Mouse (Mus musculus): Measurements from ENCODE around the gene Kcnj11.

Gene Kcnj11

DNA sequence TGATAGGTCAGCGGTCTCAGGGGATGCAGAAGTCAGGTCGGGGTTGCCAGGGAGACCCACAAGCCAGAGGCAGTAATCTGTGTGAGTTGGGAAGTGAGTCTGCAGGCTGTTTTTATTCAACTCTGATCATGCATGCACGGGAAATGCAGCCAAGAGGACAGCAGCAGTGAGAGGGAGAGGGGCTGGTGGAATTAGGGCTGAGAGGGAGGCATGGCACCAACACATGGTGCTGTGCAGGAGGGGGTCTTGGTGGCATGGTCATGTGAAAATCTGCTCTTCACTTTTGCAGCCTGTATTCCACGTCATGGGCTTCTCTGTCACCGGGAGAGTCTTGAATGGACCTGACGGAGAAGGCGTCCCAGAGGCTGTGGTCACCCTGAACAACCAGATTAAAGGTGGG is 50.6 kb downstream of the Kcnj11 start:
- in situ Hi-C loops (cut with MboI, MseI), result no loop called here

DNA sequence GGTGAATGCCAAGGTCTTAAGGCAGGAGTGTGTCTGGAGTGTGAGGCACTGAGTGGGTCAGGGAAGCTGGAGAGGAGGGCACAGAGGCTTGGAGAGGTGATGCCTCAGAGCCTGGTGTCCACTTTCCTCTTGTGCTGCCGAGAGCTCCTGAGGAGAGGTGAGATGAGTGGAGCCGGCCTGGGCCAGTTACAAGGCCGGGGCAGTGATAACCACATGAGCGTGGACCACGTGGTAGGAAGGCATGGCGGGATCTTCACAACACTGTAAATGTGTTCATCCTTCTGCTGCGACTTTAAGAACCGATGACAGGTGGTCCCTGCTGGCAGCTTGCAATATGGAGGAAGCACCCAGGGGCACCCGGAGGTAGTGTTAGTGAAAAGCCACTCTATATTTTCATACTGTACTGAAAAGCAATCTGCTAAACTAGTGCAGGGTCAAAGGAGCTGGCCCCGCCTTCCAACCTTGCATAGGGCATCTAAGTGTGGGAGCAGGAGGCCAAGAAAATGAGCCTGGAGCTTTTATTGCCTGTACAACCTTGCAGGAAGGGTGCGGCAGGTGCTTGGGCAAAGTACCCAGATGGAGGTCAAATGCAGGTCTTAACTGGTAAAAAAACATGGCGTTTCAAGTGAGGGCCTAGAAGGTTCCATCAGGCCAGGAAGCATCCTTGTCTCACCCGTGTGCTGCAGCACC is 52.5 kb downstream of the Kcnj11 start:
- in situ Hi-C loops (cut with MboI, MseI), result no loop called here

DNA sequence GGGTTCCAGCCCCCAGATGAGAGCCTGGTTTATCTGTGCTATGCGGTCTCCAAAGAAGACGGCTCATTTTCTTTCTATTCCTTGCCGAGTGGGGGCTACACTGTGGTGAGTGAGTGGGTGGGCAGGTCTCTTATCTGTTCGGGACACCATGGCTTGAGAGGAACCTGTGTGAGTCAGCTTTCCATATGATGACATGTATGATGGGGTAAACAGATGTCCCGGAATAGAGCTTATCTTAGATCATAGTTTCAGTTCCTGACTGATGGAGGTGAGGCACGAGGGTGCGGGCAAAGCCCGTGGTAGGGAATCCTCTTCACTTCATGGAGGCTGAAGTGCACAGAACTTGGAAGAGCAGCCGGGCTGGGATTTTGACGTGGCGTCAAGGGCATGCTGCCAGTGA is 54.7 kb downstream of the Kcnj11 start:
- in situ Hi-C loops (cut with MboI, MseI), result no loop called here

DNA sequence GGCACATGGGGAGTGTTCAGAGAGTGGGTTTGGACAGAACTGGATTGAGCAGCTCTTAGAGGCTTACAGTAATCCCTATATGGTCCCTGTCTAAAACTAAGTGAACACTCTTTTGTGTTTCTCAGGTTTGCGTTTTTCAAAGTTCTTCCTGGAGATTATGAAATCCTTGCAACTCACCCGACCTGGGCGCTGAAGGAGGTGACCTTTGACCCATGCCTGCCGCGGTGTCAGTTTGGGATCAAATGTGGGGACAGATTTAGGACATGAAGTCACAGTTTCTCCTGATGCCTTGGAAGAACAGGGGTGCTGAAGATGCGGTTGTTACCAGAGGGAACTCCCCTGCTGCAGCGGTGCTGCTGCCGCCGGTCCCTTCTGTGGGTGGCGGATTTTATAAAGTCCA is 56.5 kb downstream of the Kcnj11 start:
- in situ Hi-C loops (cut with MboI, MseI), result no loop called here
